Mouse (Mus musculus) bone marrow, adult 2 months (tissue): ENCODE results near the gene 9530003J23Rik. TPM values are rescaled to one million over a fixed set of nuclear protein-coding genes. Genes with fewer than 3 reads are reported as not detected.
"Not testable (repeated sequence)": the region's sequence is repeated elsewhere in the genome, so short reads cannot be mapped to it uniquely, and the experiment has no call there.

Experiments
- H3K27ac ChIP-seq: fragments of 200-500 bp; 2 replicates; pipeline ENCODE4 v1.5.1; 2012; ENCODE audit warnings: low read depth, mild to moderate bottlenecking, control low read depth, inconsistent platforms, low read length; ENCODE audit not compliant: control insufficient read depth, poor library complexity, insufficient read depth
- H3K4me1 ChIP-seq: fragments of 200-500 bp; 2 replicates; pipeline ENCODE4 v1.6.1; 2011; ENCODE audit warnings: low read length; ENCODE audit not compliant: control insufficient read depth, insufficient read depth
- H3K4me3 ChIP-seq: fragments of 200-500 bp; replicated peaks from 2 replicates; pipeline ENCODE3; 2011; ENCODE audit warnings: mild to moderate bottlenecking, low read depth, low read length, control low read depth; ENCODE audit not compliant: control insufficient read depth
- CTCF ChIP-seq: fragments of 200-500 bp; IDR thresholded peaks from 2 replicates; pipeline ENCODE4 v1.5.1; 2011; ENCODE audit warnings: low read length, control low read depth; ENCODE audit not compliant: control insufficient read depth, insufficient read depth
- POLR2A ChIP-seq: fragments of 200-500 bp; IDR thresholded peaks from 2 replicates; pipeline ENCODE4 v1.6.1; 2011; ENCODE audit warnings: low read depth, mild to moderate bottlenecking, control low read depth, low read length, borderline replicate concordance; ENCODE audit not compliant: control insufficient read depth
- WGBS: fragments of 180-500 bp; shearing (Covaris S2); methylation state at CpG from one replicate; pipeline ENCODE4 v1.1.7; 2018; 5-methylcytosine and 5-hydroxymethylcytosine counted together
- polyA plus RNA-seq: library from polyadenylated mRNA; stranded (reverse); fragments of >200 nt; gene quantifications from 2 replicates; pipeline ENCODE4 v1.2.4, GENCODE M21; 2011; ENCODE audit warnings: low replicate concordance; ENCODE audit not compliant: missing spikeins, insufficient read depth, insufficient read length

Gene 9530003J23Rik
- polyA plus RNA-seq, 1 experiment, result not detected

DNA sequence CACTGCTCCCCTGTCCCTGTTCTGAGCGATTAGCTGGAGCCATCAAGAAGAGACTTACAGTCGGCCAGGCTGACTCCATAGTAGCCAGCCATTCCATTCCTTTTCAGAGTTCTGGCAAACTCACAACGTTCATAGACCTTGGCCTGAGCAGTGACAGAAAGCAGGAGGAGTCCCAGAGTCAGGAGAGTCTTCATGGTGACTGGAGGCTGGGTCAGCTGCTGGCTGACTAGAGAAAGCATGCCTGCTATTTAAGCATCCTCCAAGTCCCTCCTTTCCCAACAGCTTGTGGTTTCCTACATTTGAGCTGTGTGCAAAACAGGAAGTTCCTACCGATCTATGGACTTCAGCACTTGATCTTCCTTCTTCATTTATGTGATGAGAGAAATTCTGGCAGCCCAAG, 43.5 kb upstream of the 9530003J23Rik start, which contains the start of gene Lyz2:
Lyz2 (minus strand) TSS at position 273 of the 400 bp plus-strand sequence.
- WGBS, result 4% methylated on average over 4 of the region's 4 CpGs
- peak within 1 kb of the TSS; percentile 81 for H3K27ac ChIP-seq
- TF ChIP-seq POLR2A (peak; percentile 25; the same call in 1 of the 2 replicates), CTCF (no peak)
- H3K4me3 ChIP-seq, result peak within 1 kb of the TSS; percentile 94
- H3K4me1 ChIP-seq, result no peaks in the 10 kb centered on the region; the same call in 1 of the 2 replicates

DNA sequence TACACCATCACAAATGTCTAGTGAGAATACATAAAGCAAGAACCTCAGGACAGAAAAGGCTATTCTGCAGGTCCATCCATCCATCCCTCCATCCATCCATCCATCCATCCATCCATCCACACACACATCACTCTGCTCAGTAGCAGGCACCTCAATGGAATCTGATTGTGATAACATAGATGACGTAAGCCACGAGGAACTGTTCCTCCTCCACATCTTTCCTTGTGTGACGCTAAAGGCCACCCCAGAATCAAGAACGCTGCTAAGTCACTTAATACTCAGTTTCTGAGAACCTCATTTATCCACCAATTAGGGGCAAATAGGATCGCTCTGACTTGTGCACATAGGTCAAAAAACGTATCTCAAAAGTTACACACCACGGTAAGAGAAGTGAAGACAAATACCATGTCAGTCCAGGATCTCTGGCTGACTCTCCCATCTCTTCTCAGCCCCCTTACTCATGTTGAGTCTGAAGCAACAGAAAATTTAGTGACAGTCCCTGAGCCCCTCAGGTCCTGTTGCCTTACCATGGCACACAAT, 42.9 kb upstream of the 9530003J23Rik start:
- H3K4me3 ChIP-seq, result peak overlapping the region; percentile 94
- H3K4me1 ChIP-seq, result no peaks in the 10 kb centered on the region; the same call in 1 of the 2 replicates
- TF ChIP-seq POLR2A, result no peak
- TF ChIP-seq CTCF, result no peak
- 20% methylated on average over 7 of the region's 7 CpGs for WGBS
- H3K27ac ChIP-seq, result peak overlapping the region; percentile 81

- Histone ChIP-seq H3K27ac (peak overlapping the region; percentile 93), H3K4me3 (peak overlapping the region; percentile 85), H3K4me1 (no peaks in the 10 kb centered on the region; the same call in 1 of the 2 replicates)
- no peak for TF ChIP-seq CTCF
- no peak for TF ChIP-seq POLR2A
- 53% methylated on average over 1 of the region's 1 CpGs for WGBS
These were observed 41.5 kb upstream of the 9530003J23Rik start for GRCm38 (mm10) chr10:117280000-117280399.

DNA sequence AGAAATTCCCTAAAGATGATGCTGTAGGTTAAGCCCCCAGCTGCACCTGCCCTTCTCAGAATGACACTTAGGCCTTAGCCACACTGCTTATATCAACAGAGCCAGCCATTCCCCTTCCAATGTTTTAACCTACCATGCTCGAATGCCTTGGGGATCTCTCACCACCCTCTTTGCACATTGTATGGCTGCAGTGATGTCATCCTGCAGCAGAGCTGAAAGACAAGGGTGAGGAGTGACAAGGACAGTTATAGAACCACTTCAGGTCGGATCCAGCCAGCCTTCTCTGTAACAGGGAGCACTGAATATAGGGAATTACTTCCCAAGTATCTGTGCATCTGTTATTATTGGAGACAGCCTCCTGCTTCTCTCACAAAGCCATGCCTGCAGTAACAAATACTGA, 40.0 kb upstream of the 9530003J23Rik start:
- Histone ChIP-seq H3K4me3 (peak overlapping the region; percentile 6), H3K27ac (peak overlapping the region; percentile 69)
- 74% methylated on average over 2 of the region's 2 CpGs for WGBS
- H3K4me1 ChIP-seq, result not testable (repeated sequence)

- not testable (repeated sequence) for H3K4me3 ChIP-seq, H3K4me1 ChIP-seq
- H3K27ac ChIP-seq, result peak overlapping the region; percentile 69
- 79% methylated on average over 9 of the region's 9 CpGs for WGBS
These were observed 39.3 kb upstream of the 9530003J23Rik start for GRCm38 (mm10) chr10:117277779-117278178.

DNA sequence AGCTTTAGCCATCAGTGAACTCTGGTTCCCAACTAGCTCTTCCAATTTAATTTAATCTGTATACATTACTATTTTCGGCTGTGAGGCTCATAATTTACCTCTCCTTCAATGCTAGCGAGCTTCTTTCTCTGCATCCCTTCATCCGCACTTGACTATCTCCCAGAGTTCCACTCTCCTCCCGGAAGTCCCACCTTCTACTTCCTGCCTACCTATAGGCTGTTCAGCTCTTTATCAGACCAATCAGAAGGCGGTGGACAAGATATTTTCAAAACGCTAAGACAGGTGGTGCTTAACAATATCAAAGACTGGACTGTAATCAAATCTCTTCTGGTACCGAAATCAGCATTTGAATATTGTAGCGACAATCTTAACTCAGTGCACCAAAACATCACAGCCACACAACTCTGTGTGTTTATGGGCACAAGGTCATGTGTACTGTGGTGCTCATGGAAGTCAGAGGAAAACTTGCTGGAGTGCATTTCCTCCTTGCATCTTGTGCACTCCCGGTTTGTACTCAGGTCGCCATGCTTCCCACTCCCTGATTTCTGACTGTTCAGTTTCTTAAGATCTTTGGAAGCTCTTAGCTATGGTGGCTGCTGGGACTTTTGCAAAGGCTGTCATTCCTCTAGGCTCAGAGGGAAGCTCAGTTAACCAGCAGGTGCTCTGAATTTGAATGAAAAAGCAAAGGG, 37.3 kb upstream of the 9530003J23Rik start:
- Histone ChIP-seq H3K4me1 (peaks cover 2% of the 10 kb centered on the region; the same call in 1 of the 2 replicates), H3K4me3 (no peak overlapping the region), H3K27ac (no peak overlapping the region)
- WGBS, result 79% methylated on average over 10 of the region's 10 CpGs
- no peak for TF ChIP-seq POLR2A
- TF ChIP-seq CTCF, result no peak

- 3% methylated on average over 4 of the region's 7 CpGs for WGBS
- H3K4me3 ChIP-seq, H3K27ac ChIP-seq, H3K4me1 ChIP-seq: not testable (repeated sequence)
These were observed 36.1 kb upstream of the 9530003J23Rik start for GRCm38 (mm10) chr10:117274645-117275044.

GRCm38 (mm10) chr10:117272023-117272422, 33.5 kb upstream of the 9530003J23Rik start:
- TF ChIP-seq POLR2A (no peak), CTCF (no peak)
- Histone ChIP-seq H3K4me1 (peaks cover 2% of the 10 kb centered on the region; the same call in 1 of the 2 replicates), H3K27ac (no peak overlapping the region), H3K4me3 (no peak overlapping the region)

DNA sequence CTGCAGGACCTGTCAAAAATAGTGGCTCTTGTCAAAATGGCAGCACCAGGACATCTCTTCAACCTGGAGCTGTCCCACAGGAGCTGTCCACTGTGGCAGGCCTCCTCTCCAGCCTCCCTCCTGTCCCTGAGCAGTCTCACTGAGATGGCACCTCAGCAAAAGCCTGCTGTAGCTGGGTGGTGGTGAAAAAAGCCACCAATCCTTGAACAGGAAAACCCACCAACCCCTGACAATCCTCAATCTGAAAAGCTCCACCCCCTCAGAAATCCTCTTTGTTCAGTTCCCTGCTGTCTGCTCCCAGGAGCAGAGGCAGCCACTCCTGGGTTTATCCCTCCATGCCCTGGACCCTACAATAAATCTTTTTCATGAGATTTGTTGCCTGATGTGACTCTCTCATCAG, 21.4 kb upstream of the 9530003J23Rik start:
- Histone ChIP-seq H3K27ac (no peak overlapping the region), H3K4me1 (no peaks in the 10 kb centered on the region), H3K4me3 (no peak overlapping the region)
- TF ChIP-seq CTCF, result no peak
- no peak for TF ChIP-seq POLR2A
